Mouse (Mus musculus) stomach, postnatal 0 days (tissue): ENCODE results near the gene Upp2.

Experiments used
- CTCF ChIP-seq: IDR thresholded peaks from 2 replicates; pipeline ENCODE4 v1.5.1; 2016; ENCODE audit warnings: antibody characterized with exemption, low read depth, mild to moderate bottlenecking, moderate library complexity
- EP300 ChIP-seq: optimal IDR thresholded peaks from 2 replicates; pipeline ENCODE3; 2016; ENCODE audit warnings: antibody characterized with exemption

DNA sequence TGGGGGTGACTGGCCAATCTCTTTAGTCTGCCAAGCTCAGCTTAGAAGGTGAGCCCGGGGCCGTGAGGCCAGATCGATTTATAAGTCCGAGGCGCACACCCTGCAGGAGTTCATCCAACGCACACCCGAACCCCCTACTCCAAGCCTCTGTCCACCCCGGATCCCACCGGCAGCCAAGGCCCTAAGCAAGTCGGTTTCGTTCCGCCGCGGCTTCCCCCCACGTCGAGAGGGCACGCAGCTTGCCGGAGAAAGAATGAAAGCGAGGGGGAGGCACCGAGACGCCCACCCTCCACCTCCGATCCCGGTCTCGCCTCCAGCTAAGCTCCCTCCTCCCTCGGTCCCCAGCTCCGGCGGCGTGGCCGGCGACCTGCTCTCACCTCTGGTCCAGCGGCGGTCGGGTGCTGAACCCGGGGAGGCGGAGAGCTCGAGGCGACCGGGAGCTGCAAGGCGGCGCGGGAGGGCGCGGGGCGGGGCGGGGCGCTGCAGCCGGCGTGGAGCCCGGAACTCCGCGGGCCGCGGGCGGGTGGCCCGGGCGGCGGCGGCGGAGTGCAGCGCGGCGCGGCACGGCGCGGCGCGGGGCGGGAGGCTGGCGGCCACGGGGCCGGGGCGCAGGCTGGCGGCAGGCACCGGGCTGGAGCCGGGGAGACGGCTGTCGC, 560 bp upstream of the Upp2 start:
- no peak; the same call in 1 of the 2 replicates for TF ChIP-seq CTCF
- TF ChIP-seq EP300, result no peak
